Mouse (Mus musculus) C2C12 (cell line): Measurements from ENCODE around the gene Smok3b.

ENCODE experiments used
- CTCF ChIP-seq: IDR thresholded peaks from one replicate; pipeline ENCODE4 v1.5.1; 2011; ENCODE audit not compliant: control insufficient read depth, insufficient read depth, insufficient read length
- MAX ChIP-seq: IDR thresholded peaks from one replicate; pipeline ENCODE4 v1.6.1; 2011; ENCODE audit warnings: mild to moderate bottlenecking, control low read depth
- MYOD1 ChIP-seq: IDR thresholded peaks from one replicate; pipeline ENCODE4 v1.6.1; 2011; ENCODE audit warnings: low read depth; ENCODE audit not compliant: control insufficient read depth, insufficient read length
- USF1 ChIP-seq: IDR thresholded peaks from one replicate; pipeline ENCODE4 v1.6.1; 2011; ENCODE audit warnings: low read depth, mild to moderate bottlenecking, control low read depth, moderate library complexity

GRCm38 (mm10) chr5:137974724-137975123 lies 46.5 kb upstream of the Smok3b start:
- TF ChIP-seq CTCF (no peak), USF1 (no peak), MAX (no peak), MYOD1 (no peak)
